Mouse (Mus musculus) embryonic fibroblast, embryonic 13.5 days (primary cell): ENCODE measurements at regions not wholly inside any gene's neighbourhood (a gene's known extent, or its start where the extent isn't known, plus 50 kb on each side); places are given as distances from the start of the nearest gene placed in this dataset.

ENCODE experiments used
- CTCF ChIP-seq: IDR thresholded peaks from 2 replicates; pipeline ENCODE4 v1.5.1; 2011; ENCODE audit warnings: mild to moderate bottlenecking, control low read depth, low read length, moderate library complexity, borderline replicate concordance; ENCODE audit not compliant: insufficient read depth
- POLR2A ChIP-seq: IDR thresholded peaks from 2 replicates; pipeline ENCODE4 v1.6.1; 2011; ENCODE audit warnings: low read depth, mild to moderate bottlenecking, control low read depth, low read length, moderate library complexity

DNA sequence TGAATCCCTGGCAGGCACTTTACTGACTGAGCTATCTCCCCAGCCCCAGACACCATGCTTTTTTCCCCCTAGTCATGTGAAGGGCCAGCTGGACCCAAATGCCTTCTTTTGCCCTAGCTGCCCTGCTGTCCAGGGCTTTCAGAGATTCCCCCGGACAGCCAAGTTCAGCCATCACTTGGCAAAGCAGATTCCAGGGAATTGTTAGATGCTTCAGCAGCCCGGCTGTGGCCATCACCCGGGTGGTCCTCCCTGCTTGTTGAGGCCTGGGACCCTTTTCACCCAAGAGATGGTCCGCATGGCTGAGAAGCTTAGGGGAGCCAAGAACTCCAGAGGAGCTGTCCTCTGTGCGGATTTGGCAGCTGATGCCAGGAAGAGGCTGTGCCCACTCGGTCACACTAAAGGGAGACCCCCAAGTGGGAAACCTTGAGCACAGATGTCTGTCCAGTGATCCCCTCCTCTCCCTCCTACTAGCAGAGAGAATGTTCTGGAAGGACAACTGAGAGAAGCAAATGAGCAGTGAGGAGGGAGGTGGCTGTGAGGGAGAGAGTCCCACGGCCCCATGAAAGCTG lies 61.8 kb upstream of the Gli2 start:
- TF ChIP-seq CTCF, result no peak
- no peak for TF ChIP-seq POLR2A
